Comparison of ENCODE assay signal across 18 mouse cellular contexts in the genomic region with DNA sequence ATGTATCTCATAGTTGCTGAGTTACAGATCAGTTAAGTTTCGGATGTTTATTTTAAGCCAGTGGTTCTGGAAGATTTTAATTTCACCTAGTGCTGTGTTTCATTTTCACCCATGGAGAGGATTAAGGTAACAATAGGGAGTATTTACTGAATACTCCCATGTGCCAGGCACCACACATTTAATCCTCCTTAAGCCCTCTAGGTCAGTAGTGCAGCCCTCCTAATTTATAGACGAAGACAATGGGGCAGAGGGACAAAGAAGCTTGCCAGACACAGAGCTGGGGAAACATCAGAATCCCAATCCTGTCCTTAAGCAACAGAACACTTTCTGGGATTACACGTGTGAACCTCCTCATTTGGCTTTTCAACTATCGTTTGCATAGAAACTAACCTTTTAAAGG. TPM values are rescaled to one million over a fixed set of nuclear protein-coding genes. Genes with fewer than 3 reads are reported as not detected.
"Had no signal": no experiment of that assay in that cellular context is flagged by ENCODE, and none has a peak within 500 bp of the region (broad histone marks: within the 10 kb centered on the region; RNA-seq: fewer than 3 reads in every experiment).

No protein-coding gene starts in this region.

- H3K9me3 ChIP-seq: liver, embryonic 13.5 days; midbrain, embryonic 12.5 days; midbrain, embryonic 15.5 days; neural tube, embryonic 13.5 days; stomach, embryonic 15.5 days had no signal

- H3K27ac ChIP-seq: kidney, postnatal 0 days; left cerebral cortex, adult 2 months; liver, embryonic 13.5 days; midbrain, embryonic 12.5 days; midbrain, embryonic 15.5 days; neural tube, embryonic 13.5 days; stomach, embryonic 15.5 days had no signal

- H3K9ac ChIP-seq: liver, embryonic 13.5 days; midbrain, embryonic 12.5 days; midbrain, embryonic 15.5 days; neural tube, embryonic 13.5 days; stomach, embryonic 15.5 days had no signal

- DNase-seq: kidney, adult 2 months; kidney, postnatal 25 days; layer of hippocampus, postnatal 36 days; liver, embryonic 13.5 days; lung, adult 2 months; lung, postnatal 14 days; lung, postnatal 4 days; right cerebral cortex, postnatal 25 days; spleen, adult 18-20 months; thymus, postnatal 25 days had no signal

- H3K4me3 ChIP-seq: left cerebral cortex, adult 2 months; liver, embryonic 13.5 days; midbrain, embryonic 12.5 days; midbrain, embryonic 15.5 days; myocyte; neural tube, embryonic 13.5 days; stomach, embryonic 15.5 days had no signal

- H3K4me2 ChIP-seq: liver, embryonic 13.5 days; midbrain, embryonic 12.5 days; midbrain, embryonic 15.5 days; neural tube, embryonic 13.5 days; stomach, embryonic 15.5 days had no signal

- H3K27me3 ChIP-seq: liver, embryonic 13.5 days; midbrain, embryonic 15.5 days; neural tube, embryonic 13.5 days; stomach, embryonic 15.5 days had no signal

- H3K36me3 ChIP-seq: liver, embryonic 13.5 days; midbrain, embryonic 12.5 days; midbrain, embryonic 15.5 days; neural tube, embryonic 13.5 days; stomach, embryonic 15.5 days had no signal

- ATAC-seq: midbrain, embryonic 15.5 days had no signal

- H3K4me1 ChIP-seq: midbrain, embryonic 12.5 days; midbrain, embryonic 15.5 days; neural tube, embryonic 13.5 days; stomach, embryonic 15.5 days had no signal

RNA-seq across cellular contexts. Expression of a gene that starts 38.6 kb away (rescaled TPM):
- total RNA-seq: monocyte, adult 5-6 weeks had no signal

RNA-seq across cellular contexts. Expression of a gene that starts 41.4 kb away (rescaled TPM):
- total RNA-seq: monocyte, adult 5-6 weeks had no signal
